Mouse (Mus musculus) hindbrain, embryonic 16.5 days (tissue): Measurements from ENCODE around the gene Ldhb. TPM values are rescaled to one million over a fixed set of nuclear protein-coding genes. Genes with fewer than 3 reads are reported as not detected.
"Not testable (repeated sequence)": the region's sequence is repeated elsewhere in the genome, so short reads cannot be mapped to it uniquely, and the experiment has no call there.

Experiments used
- ATAC-seq: fragments of 200-750 bp; cut with Nextera tagmentation; 2 replicates; pipeline ENCODE4 v1.8.0; 2017; ENCODE audit warnings: moderate TSS enrichment, moderate library complexity
- H3K27ac ChIP-seq: fragments of 300-500 bp; sonication (generic); 2 replicates; pipeline ENCODE4 v1.5.1; 2014; ENCODE audit warnings: low read depth, mild to moderate bottlenecking, control low read depth, low read length, moderate library complexity
- H3K27me3 ChIP-seq: fragments of 300-500 bp; sonication (generic); replicated peaks from 2 replicates; pipeline ENCODE4 v1.6.1; 2014; ENCODE audit warnings: low read length; ENCODE audit not compliant: control insufficient read depth, insufficient read depth
- H3K36me3 ChIP-seq: fragments of 300-500 bp; sonication (generic); 2 replicates; pipeline ENCODE4 v1.6.1; 2014; ENCODE audit warnings: mild to moderate bottlenecking, low read length, moderate library complexity, mixed read lengths; ENCODE audit not compliant: control insufficient read depth, insufficient read depth
- H3K4me1 ChIP-seq: fragments of 300-500 bp; sonication (generic); 2 replicates; pipeline ENCODE4 v1.6.1; 2014; ENCODE audit warnings: low read depth, low read length; ENCODE audit not compliant: control insufficient read depth, insufficient read depth
- H3K4me2 ChIP-seq: fragments of 300-500 bp; sonication (generic); 2 replicates; pipeline ENCODE4 v1.6.1; 2014; ENCODE audit warnings: mild to moderate bottlenecking, low read length, control low read depth, moderate library complexity
- H3K4me3 ChIP-seq: fragments of 300-500 bp; sonication (generic); 2 replicates; pipeline ENCODE4 v1.5.1; 2014; ENCODE audit warnings: mild to moderate bottlenecking, low read length, control low read depth, moderate library complexity
- H3K9ac ChIP-seq: fragments of 300-500 bp; sonication (generic); 2 replicates; pipeline ENCODE4 v1.6.1; 2014; ENCODE audit warnings: low read depth, mild to moderate bottlenecking, control low read depth, low read length, moderate library complexity
- H3K9me3 ChIP-seq: fragments of 300-500 bp; sonication (generic); 2 replicates; pipeline ENCODE4 v1.6.1; 2014; ENCODE audit warnings: mild to moderate bottlenecking, low read length, moderate library complexity; ENCODE audit not compliant: control insufficient read depth
- WGBS: fragments of 180-500 bp; shearing (Covaris S2); extraction: QIAGEN DNeasy Blood & Tissue Kit; methylation state at CpG from one replicate; pipeline ENCODE4 v1.1.7; 2014; 5-methylcytosine and 5-hydroxymethylcytosine counted together
- polyA plus RNA-seq: library from polyadenylated mRNA; unstranded; fragments of >200 nt; fragmentation: Nextera tagmentation; extraction: Ambion mirVana; gene quantifications from 2 replicates; pipeline ENCODE4 v1.2.1, GENCODE M21; 2015

Gene Ldhb
- polyA plus RNA-seq, 1 experiment from 2014 or later: 590 TPM

GRCm38 (mm10) chr6:142524635-142525308, 17.0 kb upstream of the Ldhb start:
- Histone ChIP-seq H3K27ac (no peak overlapping the region), H3K4me1 (no peaks in the 10 kb centered on the region), H3K4me2 (no peak overlapping the region), H3K9me3 (no peaks in the 10 kb centered on the region), H3K36me3 (no peaks in the 10 kb centered on the region), H3K27me3 (no peaks in the 10 kb centered on the region), H3K9ac (no peak overlapping the region), H3K4me3 (no peak overlapping the region)
- 11% methylated on average over 4 of the region's 4 CpGs for WGBS
- ATAC-seq: peak; percentile 92

- Histone ChIP-seq H3K4me1 (no peaks in the 10 kb centered on the region), H3K9me3 (no peaks in the 10 kb centered on the region), H3K36me3 (no peaks in the 10 kb centered on the region), H3K4me3 (no peak overlapping the region), H3K4me2 (no peak overlapping the region), H3K27me3 (no peaks in the 10 kb centered on the region), H3K9ac (no peak overlapping the region), H3K27ac (no peak overlapping the region)
- 81% methylated on average over 12 of the region's 12 CpGs for WGBS
- no peak for ATAC-seq
Measured at GRCm38 (mm10) chr6:142521591-142522110, 13.9 kb upstream of the Ldhb start.

GRCm38 (mm10) chr6:142519110-142519509, 11.4 kb upstream of the Ldhb start:
- no peak overlapping the region for H3K4me3 ChIP-seq
- no peak overlapping the region for H3K9ac ChIP-seq
- WGBS: 16% methylated on average over 6 of the region's 6 CpGs
- peak; percentile 65 for ATAC-seq
- no peaks in the 10 kb centered on the region for H3K9me3 ChIP-seq
- no peak overlapping the region for H3K4me2 ChIP-seq
- no peak overlapping the region for H3K27ac ChIP-seq
- H3K4me1 ChIP-seq: no peaks in the 10 kb centered on the region
- H3K36me3 ChIP-seq: no peaks in the 10 kb centered on the region
- no peaks in the 10 kb centered on the region for H3K27me3 ChIP-seq

- H3K27ac ChIP-seq, ATAC-seq, H3K36me3 ChIP-seq, H3K4me3 ChIP-seq, H3K9ac ChIP-seq, H3K9me3 ChIP-seq, H3K27me3 ChIP-seq, H3K4me2 ChIP-seq, H3K4me1 ChIP-seq: not testable (repeated sequence)
- WGBS: 76% methylated on average over 8 of the region's 9 CpGs
Measured at GRCm38 (mm10) chr6:142515379-142515778, 7.6 kb upstream of the Ldhb start.

- WGBS: 5% methylated on average over 10 of the region's 10 CpGs
- Histone ChIP-seq H3K4me2 (no peak overlapping the region), H3K4me3 (no peak overlapping the region), H3K27me3 (peaks cover 2% of the 10 kb centered on the region), H3K36me3 (no peaks in the 10 kb centered on the region), H3K9me3 (no peaks in the 10 kb centered on the region), H3K9ac (no peak overlapping the region), H3K4me1 (no peaks in the 10 kb centered on the region), H3K27ac (no peak overlapping the region)
- ATAC-seq: no peak
Measured at GRCm38 (mm10) chr6:142514912-142515311, 7.2 kb upstream of the Ldhb start.

GRCm38 (mm10) chr6:142512902-142513301, 5.1 kb upstream of the Ldhb start:
- no peaks in the 10 kb centered on the region for H3K36me3 ChIP-seq
- H3K27ac ChIP-seq: no peak overlapping the region
- H3K9ac ChIP-seq: no peak overlapping the region
- H3K27me3 ChIP-seq: peaks cover 2% of the 10 kb centered on the region
- no peak for ATAC-seq
- 64% methylated on average over 3 of the region's 3 CpGs for WGBS
- no peak overlapping the region for H3K4me3 ChIP-seq
- H3K9me3 ChIP-seq: no peaks in the 10 kb centered on the region
- peaks cover 7% of the 10 kb centered on the region for H3K4me1 ChIP-seq
- no peak overlapping the region for H3K4me2 ChIP-seq

GRCm38 (mm10) chr6:142511516-142512135, 3.9 kb upstream of the Ldhb start:
- H3K4me1 ChIP-seq: peaks cover 11% of the 10 kb centered on the region
- no peak overlapping the region for H3K27ac ChIP-seq
- peaks cover 2% of the 10 kb centered on the region for H3K27me3 ChIP-seq
- ATAC-seq: no peak
- H3K4me2 ChIP-seq: no peak overlapping the region
- no peaks in the 10 kb centered on the region for H3K9me3 ChIP-seq
- H3K36me3 ChIP-seq: no peaks in the 10 kb centered on the region
- no peak overlapping the region for H3K4me3 ChIP-seq
- WGBS: 27% methylated on average over 12 of the region's 12 CpGs
- H3K9ac ChIP-seq: no peak overlapping the region

GRCm38 (mm10) chr6:142508663-142509062, 906 bp upstream of the Ldhb start:
- H3K4me2 ChIP-seq: no peak overlapping the region; the same call in 1 of the 2 replicates

GRCm38 (mm10) chr6:142507033-142507784, 548 bp downstream of the Ldhb start:
- peaks cover 19% of the 10 kb centered on the region for H3K4me1 ChIP-seq
- peak; percentile 84 for ATAC-seq
- no peaks in the 10 kb centered on the region; the same call in 1 of the 2 replicates for H3K36me3 ChIP-seq
- peak overlapping the region; percentile 85 for H3K4me2 ChIP-seq
- H3K4me3 ChIP-seq: peak overlapping the region; percentile 49
- under 1% methylated on average over 30 of the region's 30 CpGs for WGBS
- H3K27ac ChIP-seq: peak overlapping the region; percentile 75
- H3K27me3 ChIP-seq: peaks cover 2% of the 10 kb centered on the region
- H3K9me3 ChIP-seq: no peaks in the 10 kb centered on the region
- H3K9ac ChIP-seq: peak overlapping the region; percentile 77

More at GRCm38 (mm10) chr6:142508663-142509062, 906 bp upstream of the Ldhb start:
- Histone ChIP-seq H3K27me3 (peaks cover 2% of the 10 kb centered on the region), H3K4me3 (no peak overlapping the region), H3K9me3 (no peaks in the 10 kb centered on the region), H3K27ac (no peak overlapping the region), H3K9ac (no peak overlapping the region), H3K36me3 (no peaks in the 10 kb centered on the region; the same call in 1 of the 2 replicates), H3K4me1 (peaks cover 19% of the 10 kb centered on the region)
- ATAC-seq: no peak
- WGBS: 35% methylated on average over 4 of the region's 4 CpGs
